Mouse (Mus musculus) liver, embryonic 14.5 days (tissue): ENCODE data around the gene Dcxr. TPM values are rescaled to one million over a fixed set of nuclear protein-coding genes. Genes with fewer than 3 reads are reported as not detected.

Source experiments
- ATAC-seq: fragments of 200-750 bp; cut with Nextera tagmentation; 2 replicates; pipeline ENCODE4 v1.8.0; 2017; ENCODE audit warnings: moderate number of reproducible peaks, mild to moderate bottlenecking, moderate library complexity; ENCODE audit not compliant: insufficient read depth
- DNase-seq, 3 experiments: peaks; one replicate each; pipeline ENCODE4 v3.0.0-alpha.2; 2012 to 2013; ENCODE audit warnings: low read depth in 3 of 3, low spot score in 3 of 3
- H3K27ac ChIP-seq: fragments of 300-500 bp; sonication (generic); 2 replicates; pipeline ENCODE4 v1.5.1; 2014; ENCODE audit warnings: moderate library complexity, mild to moderate bottlenecking, control low read depth, inconsistent platforms
- H3K27me3 ChIP-seq: fragments of 300-500 bp; sonication (generic); 2 replicates; pipeline ENCODE4 v1.6.1; 2014; ENCODE audit warnings: mild to moderate bottlenecking, low read length, moderate library complexity; ENCODE audit not compliant: control insufficient read depth, insufficient read depth
- H3K36me3 ChIP-seq: fragments of 300-500 bp; sonication (generic); replicated peaks from 2 replicates; pipeline ENCODE4 v1.6.1; 2014; ENCODE audit warnings: low read depth; ENCODE audit not compliant: control insufficient read depth, insufficient read depth
- H3K4me1 ChIP-seq, 2 experiments: fragments of 200-500 bp in 1 of 2; fragments of 300-500 bp in 1 of 2; sonication (generic) in 1 of 2; replicated peaks; 2 replicates each; pipeline ENCODE4 v1.6.1; 2012 to 2014; ENCODE audit warnings: antibody characterized with exemption in 1 of 2, inconsistent platforms in 1 of 2, low read length in 1 of 2; ENCODE audit not compliant: control insufficient read depth in 2 of 2, insufficient read depth in 2 of 2
- H3K4me2 ChIP-seq: fragments of 300-500 bp; sonication (generic); 2 replicates; pipeline ENCODE4 v1.6.1; 2014; ENCODE audit warnings: low read depth, mild to moderate bottlenecking, control low read depth, moderate library complexity
- H3K4me3 ChIP-seq, 2 experiments: fragments of 200-500 bp in 1 of 2; fragments of 300-500 bp in 1 of 2; sonication (generic) in 1 of 2; 2 replicates each; pipeline ENCODE4 v1.5.1; 2012 to 2014; ENCODE audit warnings: low read depth in 2 of 2, low read length in 2 of 2, mild to moderate bottlenecking in 2 of 2, control low read depth in 1 of 2, inconsistent platforms in 1 of 2, moderate library complexity in 1 of 2; ENCODE audit not compliant: insufficient read depth in 1 of 2
- H3K9ac ChIP-seq: fragments of 300-500 bp; sonication (generic); replicated peaks from 2 replicates; pipeline ENCODE4 v1.6.1; 2014; ENCODE audit warnings: mild to moderate bottlenecking, control low read depth, moderate library complexity
- H3K9me3 ChIP-seq: fragments of 300-500 bp; sonication (generic); 2 replicates; pipeline ENCODE4 v1.6.1; 2016; ENCODE audit warnings: low read length, mixed read lengths; ENCODE audit not compliant: control insufficient read depth
- CTCF ChIP-seq: IDR thresholded peaks from 2 replicates; pipeline ENCODE4 v1.5.1; 2016; ENCODE audit warnings: antibody characterized with exemption, low read depth, control low read depth
- EP300 ChIP-seq: IDR thresholded peaks from 2 replicates; pipeline ENCODE4 v1.6.1; 2016; ENCODE audit warnings: antibody characterized with exemption, low read depth
- WGBS: fragments of 180-500 bp; shearing (Covaris S2); extraction: QIAGEN DNeasy Blood & Tissue Kit; methylation state at CpG from one replicate; pipeline ENCODE4 v1.1.7; 2014; ENCODE audit not compliant: insufficient replicate concordance; 5-methylcytosine and 5-hydroxymethylcytosine counted together
- polyA plus RNA-seq, 2 experiments: library from polyadenylated mRNA; depleted of rRNA in 1 of 2; stranded (reverse) in 1 of 2; unstranded in 1 of 2; fragments of >200 nt; fragmentation: Nextera tagmentation in 1 of 2; extraction: Ambion mirVana in 1 of 2; gene quantifications; 2 replicates each; pipeline versions ENCODE4 v1.2.1 to v1.2.3; 2012 to 2014

Gene Dcxr
- polyA plus RNA-seq, 2 experiments: 10.4 to 15.1 TPM

GRCm38 (mm10) chr11:120689365-120689764 is 37.7 kb downstream of the Dcxr start:
- Histone ChIP-seq H3K27me3 (no peaks in the 10 kb centered on the region), H3K9ac (no peak overlapping the region), H3K36me3 (peaks cover 3% of the 10 kb centered on the region; the same call in 1 of the 2 replicates), H3K9me3 (no peaks in the 10 kb centered on the region), H3K4me3 (no peak overlapping the region), H3K4me1 (no peaks in the 10 kb centered on the region), H3K4me2 (no peak overlapping the region), H3K27ac (no peak overlapping the region)
- 57% methylated on average over 3 of the region's 3 CpGs for WGBS
- DNase-seq (no peak), ATAC-seq (no peak)
- TF ChIP-seq CTCF (no peak), EP300 (no peak)

DNA sequence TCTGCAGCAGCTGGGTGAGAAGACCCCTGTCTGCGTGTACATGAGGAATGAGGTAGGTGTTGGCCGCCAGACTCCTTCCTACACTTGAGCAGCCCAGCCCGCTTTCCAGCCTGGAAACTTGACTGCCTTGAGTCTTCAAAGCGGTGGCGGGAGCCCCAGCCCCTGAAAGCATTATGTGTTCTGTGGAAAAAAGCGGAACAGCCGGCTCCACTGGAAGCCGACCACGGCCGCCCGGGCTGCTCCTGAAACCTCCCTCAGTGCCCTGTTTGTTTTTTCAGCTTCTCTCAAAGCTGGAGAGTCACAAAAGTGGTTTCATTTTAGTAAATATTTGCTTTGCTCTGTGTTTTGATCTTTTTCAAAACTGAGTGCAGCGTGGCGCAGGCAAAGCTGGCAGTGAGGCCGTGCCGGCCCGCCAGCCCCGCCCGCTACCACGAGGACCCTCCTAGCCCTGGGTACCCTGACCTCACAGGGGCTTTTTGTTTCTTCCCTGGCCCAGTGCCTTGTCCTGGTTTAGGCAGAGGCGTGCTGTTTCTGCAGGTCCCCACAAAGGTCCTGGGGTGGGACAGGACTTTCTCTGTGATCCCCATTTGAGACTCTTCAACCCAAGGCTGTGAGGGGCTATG is 40.3 kb downstream of the Dcxr start:
- Histone ChIP-seq H3K9ac (no peak overlapping the region), H3K9me3 (no peaks in the 10 kb centered on the region), H3K27me3 (no peaks in the 10 kb centered on the region), H3K4me1 (no peaks in the 10 kb centered on the region), H3K36me3 (peaks cover 3% of the 10 kb centered on the region; the same call in 1 of the 2 replicates), H3K27ac (no peak overlapping the region), H3K4me2 (no peak overlapping the region), H3K4me3 (no peak overlapping the region)
- no peak for TF ChIP-seq CTCF
- TF ChIP-seq EP300: no peak
- ATAC-seq (no peak), DNase-seq (no peak)
- WGBS: 86% methylated on average over 20 of the region's 20 CpGs

GRCm38 (mm10) chr11:120684660-120685059 is 42.4 kb downstream of the Dcxr start:
- Histone ChIP-seq H3K4me2 (no peak overlapping the region), H3K4me1 (no peaks in the 10 kb centered on the region), H3K4me3 (no peak overlapping the region), H3K27me3 (no peaks in the 10 kb centered on the region), H3K27ac (no peak overlapping the region), H3K9me3 (no peaks in the 10 kb centered on the region), H3K9ac (no peak overlapping the region), H3K36me3 (peaks cover 3% of the 10 kb centered on the region)
- ATAC-seq: no peak
- WGBS: 65% methylated on average over 2 of the region's 2 CpGs
- TF ChIP-seq CTCF: no peak
- TF ChIP-seq EP300: no peak
- DNase-seq: no peak

DNA sequence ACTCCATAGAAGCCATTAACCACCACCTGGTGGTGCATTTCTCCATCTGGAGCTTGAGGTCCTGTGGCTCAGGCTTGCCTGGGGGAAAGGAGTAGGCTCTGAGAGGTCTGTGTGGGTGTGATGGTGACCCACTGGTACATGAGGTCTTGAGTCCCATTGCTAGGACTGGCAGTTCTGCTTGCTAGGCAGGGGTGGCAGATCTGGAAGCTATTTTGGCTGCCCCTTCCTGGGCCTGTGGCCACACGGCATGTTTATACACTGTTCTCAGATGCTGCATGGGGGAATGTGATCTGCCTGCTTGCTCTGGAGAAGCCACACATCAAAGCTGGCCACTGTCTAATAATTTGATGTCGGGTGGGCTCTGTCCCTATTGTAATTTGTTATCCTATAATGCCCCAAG is 43.0 kb downstream of the Dcxr start:
- 70% methylated on average over 2 of the region's 2 CpGs for WGBS
- DNase-seq (no peak), ATAC-seq (no peak)
- no peak overlapping the region for H3K9ac ChIP-seq
- no peak overlapping the region for H3K27ac ChIP-seq
- H3K36me3 ChIP-seq: peaks cover 3% of the 10 kb centered on the region
- TF ChIP-seq EP300 (no peak), CTCF (no peak)
- H3K4me1 ChIP-seq: no peaks in the 10 kb centered on the region
- H3K4me3 ChIP-seq: no peak overlapping the region
- no peaks in the 10 kb centered on the region for H3K27me3 ChIP-seq
- no peak overlapping the region for H3K4me2 ChIP-seq
- no peaks in the 10 kb centered on the region for H3K9me3 ChIP-seq

- Histone ChIP-seq H3K4me2 (no peak overlapping the region), H3K27ac (no peak overlapping the region), H3K4me3 (no peak overlapping the region), H3K36me3 (peaks cover 5% of the 10 kb centered on the region), H3K27me3 (no peaks in the 10 kb centered on the region), H3K9ac (no peak overlapping the region), H3K4me1 (no peaks in the 10 kb centered on the region), H3K9me3 (no peaks in the 10 kb centered on the region)
- TF ChIP-seq EP300: no peak
- TF ChIP-seq CTCF: no peak
- 59% methylated on average over 3 of the region's 3 CpGs for WGBS
- no peak for DNase-seq
- no peak for ATAC-seq
Observed at GRCm38 (mm10) chr11:120683536-120683935, 43.5 kb downstream of the Dcxr start.
